Comparison of ENCODE assay signal across 8 mouse cellular contexts in the genomic region with DNA sequence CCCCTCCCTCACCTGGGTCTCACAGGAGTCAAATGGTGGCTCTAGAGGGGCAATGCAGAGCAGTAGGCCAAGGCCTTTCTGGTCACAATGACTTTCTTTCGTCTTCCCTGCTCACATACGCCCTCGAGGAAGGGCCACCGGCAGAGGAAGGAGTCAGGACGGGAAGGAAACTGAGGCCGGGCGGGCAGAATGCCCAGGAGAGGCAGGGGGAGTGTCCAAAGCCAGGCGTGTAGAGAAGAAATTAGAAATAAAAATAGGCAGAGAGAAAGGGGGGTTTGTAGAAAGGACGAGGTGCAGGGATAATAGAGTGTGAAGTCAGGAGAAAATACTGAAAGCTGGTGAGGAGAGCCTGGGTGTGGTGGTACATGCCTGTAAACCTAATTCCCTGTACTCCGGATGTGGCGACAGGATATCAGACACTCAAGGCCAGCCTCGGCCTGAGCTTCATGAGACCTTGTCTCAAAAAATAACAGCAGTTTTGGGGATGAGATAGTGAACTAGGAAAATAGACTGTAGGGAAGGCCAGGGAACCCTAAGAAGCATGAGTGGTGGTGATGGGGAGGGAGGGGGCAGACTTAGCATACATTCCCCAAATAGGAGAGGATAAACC. TPM values are rescaled to one million over a fixed set of nuclear protein-coding genes. Genes with fewer than 3 reads are reported as not detected.
A peak's percentile ranks its signal among the peaks of the same experiment; 100 is the strongest.
DNase-seq lines count a peak whose midpoint lies in the region; ATAC-seq and TF ChIP-seq lines count a peak whose summit lies in the region.

No protein-coding gene starts in this region.

- no peak for DNase-seq in liver, adult 2 months (ENCODE audit: extremely low read depth, low read depth, low spot score)
- no peak for DNase-seq in liver
- peak; percentile 60 to 68 for DNase-seq in heart, adult 18-20 months
- DNase-seq in kidney, postnatal 0 days (ENCODE audit: low spot score): no peak
- no peak for DNase-seq in midbrain, embryonic 14.5 days
- no peak for DNase-seq in yolk sac, embryonic 10.5 days (ENCODE audit: low spot score)
- DNase-seq in T-cell, adult 2 months (ENCODE audit: low spot score): no peak

- H3K4me1 ChIP-seq in liver, adult 2 months (ENCODE audit: control insufficient read depth, insufficient read depth, low read length): peaks cover 3% of the 10 kb centered on the region; the same call in 1 of the 2 replicates
- peaks cover 33% of the 10 kb centered on the region for H3K4me1 ChIP-seq in kidney, postnatal 0 days (replicated peaks; ENCODE audit: insufficient read depth, low read length)
- H3K4me1 ChIP-seq in midbrain, embryonic 14.5 days (ENCODE audit: control insufficient read depth, insufficient read depth, low read length): peaks cover 19% of the 10 kb centered on the region; the same call in 1 of the 2 replicates

- no peak for ATAC-seq in kidney, postnatal 0 days (replicated peaks; ENCODE audit: low FRiP score, low read depth)
- ATAC-seq in midbrain, embryonic 14.5 days (ENCODE audit: low FRiP score, low TSS enrichment): no peak
- no peak for ATAC-seq in frontal cortex, adult (ENCODE audit: low TSS enrichment)

- H3K9ac ChIP-seq in liver, adult 2 months (ENCODE audit: low read depth, low read length): peak overlapping the region; percentile 77; the same call in 1 of the 2 replicates
- 0 out of 2 replicates have a peak overlapping the region, but pooled peaks have one; percentile 69 for H3K9ac ChIP-seq in kidney, postnatal 0 days (ENCODE audit: low read depth, low read length)
- peak overlapping the region; percentile 59 for H3K9ac ChIP-seq in midbrain, embryonic 14.5 days (replicated peaks; ENCODE audit: low read length)

- H3K79me2 ChIP-seq in liver, adult 2 months (ENCODE audit: control insufficient read depth, insufficient read depth, low read length): no peaks in the 10 kb centered on the region

- H3K27me3 ChIP-seq in liver, adult 2 months (ENCODE audit: control insufficient read depth, insufficient read depth, low read length): peaks cover 8% of the 10 kb centered on the region; the same call in 1 of the 2 replicates
- H3K27me3 ChIP-seq in kidney, postnatal 0 days (ENCODE audit: insufficient read depth, low read length): no peaks in the 10 kb centered on the region
- H3K27me3 ChIP-seq in midbrain, embryonic 14.5 days (ENCODE audit: control insufficient read depth, insufficient read depth, low read length): peaks cover 20% of the 10 kb centered on the region

- WGBS in liver, adult 2 months: 75% methylated on average over 12 of the region's 12 CpGs
- WGBS in kidney, postnatal 0 days: 65% methylated on average over 12 of the region's 12 CpGs
- 58% methylated on average over 12 of the region's 12 CpGs for WGBS in midbrain, embryonic 14.5 days

- H3K4me3 ChIP-seq in liver, adult 2 months (ENCODE audit: insufficient read depth, low read depth, low read length): no peak overlapping the region
- peak overlapping the region; percentile 61 for H3K4me3 ChIP-seq in kidney, postnatal 0 days (replicated peaks; ENCODE audit: low read depth, low read length)
- H3K4me3 ChIP-seq in midbrain, embryonic 14.5 days (replicated peaks; ENCODE audit: low read depth, low read length): peak overlapping the region; percentile 55

- H3K4me2 ChIP-seq in kidney, postnatal 0 days (ENCODE audit: low read length): peak overlapping the region; percentile 99
- H3K4me2 ChIP-seq in midbrain, embryonic 14.5 days (ENCODE audit: low read length): peak overlapping the region; percentile 99

- peak overlapping the region; percentile 38 for H3K27ac ChIP-seq in liver, adult 2 months (replicated peaks; ENCODE audit: insufficient read depth, low read depth, low read length)
- H3K27ac ChIP-seq in kidney, postnatal 0 days: peak overlapping the region; percentile 90
- peak overlapping the region; percentile 52; the same call in 1 of the 2 replicates for H3K27ac ChIP-seq in midbrain, embryonic 14.5 days (replicated peaks; ENCODE audit: low read depth, low read length)

- no peak for TF ChIP-seq POLR2A in liver, adult 2 months (IDR thresholded peaks at IDR 0.05; ENCODE audit: extremely low read depth, insufficient read depth, low read length)

- H3K9me3 ChIP-seq in kidney, postnatal 0 days (replicated peaks; ENCODE audit: low read length): no peaks in the 10 kb centered on the region
- no peaks in the 10 kb centered on the region for H3K9me3 ChIP-seq in midbrain, embryonic 14.5 days (ENCODE audit: control insufficient read depth, low read length)

- H3K36me3 ChIP-seq in liver, adult 2 months (ENCODE audit: control insufficient read depth, insufficient read depth, low read length): no peaks in the 10 kb centered on the region
- no peaks in the 10 kb centered on the region for H3K36me3 ChIP-seq in kidney, postnatal 0 days (ENCODE audit: insufficient read depth, low read length)
- no peaks in the 10 kb centered on the region for H3K36me3 ChIP-seq in midbrain, embryonic 14.5 days (ENCODE audit: control insufficient read depth, insufficient read depth, low read length)

- no peak for TF ChIP-seq CTCF in liver, adult 2 months (IDR thresholded peaks at IDR 0.05; ENCODE audit: low read depth, low read length)
- no peak for TF ChIP-seq CTCF in kidney, postnatal 0 days (IDR thresholded peaks at IDR 0.05; ENCODE audit: low read depth)

RNA-seq across cellular contexts. Expression of gene Phldb1, which starts 2.0 kb away (rescaled TPM):
- 2.2 and 4.6 TPM in 2 replicates for total RNA-seq in liver, adult 2 months (2014; rRNA removed)
- polyA plus RNA-seq in liver, adult 2 months (2012; rRNA removed): 2.6 and 5.9 TPM in 2 replicates
- 100 to 1,000 TPM; 109 to 125 TPM for total RNA-seq in heart, adult 18-20 months (2021)
- polyA plus RNA-seq in kidney, postnatal 0 days (2015; fragmentation: Nextera tagmentation; extraction: Ambion mirVana): 24.2 and 24.4 TPM in 2 replicates
- 46.7 and 51.1 TPM in 2 replicates for polyA plus RNA-seq in midbrain, embryonic 14.5 days (2014; fragmentation: Nextera tagmentation; extraction: Ambion mirVana)

RNA-seq across cellular contexts. Expression of gene Arcn1, which starts 34.6 kb away (rescaled TPM):
- 94.1 and 98.6 TPM in 2 replicates for total RNA-seq in liver, adult 2 months (2014; rRNA removed)
- polyA plus RNA-seq in liver, adult 2 months (2012; rRNA removed): 32.0 and 33.1 TPM in 2 replicates
- 10 to 100 TPM; 82.7 to 82.8 TPM for total RNA-seq in heart, adult 18-20 months (2021)
- 135 and 149 TPM in 2 replicates for polyA plus RNA-seq in kidney, postnatal 0 days (2015; fragmentation: Nextera tagmentation; extraction: Ambion mirVana)
- 99.8 and 160 TPM in 2 replicates for polyA plus RNA-seq in midbrain, embryonic 14.5 days (2014; fragmentation: Nextera tagmentation; extraction: Ambion mirVana)

RNA-seq across cellular contexts. Expression of gene Ift46, which starts 34.7 kb away (rescaled TPM):
- 27.5 and 33.2 TPM in 2 replicates for total RNA-seq in liver, adult 2 months (2014; rRNA removed)
- 24.3 and 33.5 TPM in 2 replicates for polyA plus RNA-seq in liver, adult 2 months (2012; rRNA removed)
- total RNA-seq in heart, adult 18-20 months (2021): 10 to 100 TPM; 18.1 to 29.7 TPM
- 98.3 and 109 TPM in 2 replicates for polyA plus RNA-seq in kidney, postnatal 0 days (2015; fragmentation: Nextera tagmentation; extraction: Ambion mirVana)
- polyA plus RNA-seq in midbrain, embryonic 14.5 days (2014; fragmentation: Nextera tagmentation; extraction: Ambion mirVana): 187 and 211 TPM in 2 replicates

RNA-seq across cellular contexts. Expression of gene Treh, which starts 60.0 kb away (rescaled TPM):
- total RNA-seq in liver, adult 2 months (2014; rRNA removed): 0.34 and 0.37 TPM in 2 replicates
- polyA plus RNA-seq in liver, adult 2 months (2012; rRNA removed): 0.15 and 0.17 TPM in 2 replicates
- total RNA-seq in heart, adult 18-20 months (2021): not detected
- polyA plus RNA-seq in kidney, postnatal 0 days (2015; fragmentation: Nextera tagmentation; extraction: Ambion mirVana): 1.5 and 2.2 TPM in 2 replicates
- not detected in 2 replicates for polyA plus RNA-seq in midbrain, embryonic 14.5 days (2014; fragmentation: Nextera tagmentation; extraction: Ambion mirVana)

Comparison
In these comparisons a context has a peak if more than half of its experiments do, and no peak if none do; other contexts are left out.
1. DNase-seq: peak in heart, adult 18-20 months (2 of 2); none in liver, adult 2 months (single experiment), liver (single experiment), kidney, postnatal 0 days (single experiment), midbrain, embryonic 14.5 days (single experiment), yolk sac, embryonic 10.5 days (single experiment) and T-cell, adult 2 months (single experiment).
2. H3K27ac ChIP-seq: peak in every context shown above with its lines; median percentile 90 in kidney, postnatal 0 days; 52 in midbrain, embryonic 14.5 days; 38 in liver, adult 2 months.
3. Peak in every context shown above with its lines, with median percentiles within 50 percentile points of each other: H3K9ac ChIP-seq.